Mouse (Mus musculus): ENCODE data around the gene Spata2l. TPM values are rescaled to one million over a fixed set of nuclear protein-coding genes. Genes with fewer than 3 reads are reported as not detected.

The Spata2l gene
- total RNA-seq, 2 experiments from 2014 or later = 1.5 to 2.3 TPM

- DNase-seq = peak; percentile 82
- TF ChIP-seq CTCF (IDR thresholded peaks at IDR 0.05) = no peak
- no peak overlapping the region for H3K4me3 ChIP-seq
- peak overlapping the region; percentile 63 for H3K27ac ChIP-seq
- intact Hi-C loops (cut with DNase I) = no loop called here
These were observed 54.6 kb downstream of the Spata2l start for GRCm38 (mm10) chr8:123181391-123181790.

Other genes with a start within 250 kb of the Spata2l start
- 10 to 100 TPM; 60.3 to 62.1 TPM for gene Ankrd11, start 194.0 kb downstream of the Spata2l start, total RNA-seq (2021)
- 10 to 100 TPM; 67.4 to 74.9 TPM for gene Spg7, start 173.3 kb downstream of the Spata2l start, total RNA-seq (2021)
- 100 to 1,000 TPM; 389 to 466 TPM for gene Rpl13, start 133.9 kb downstream of the Spata2l start, total RNA-seq (2021)
- gene Cpne7, start 118.9 kb downstream of the Spata2l start, total RNA-seq (2021) = under 1 TPM; 0.13 to 0.20 TPM
- gene Sult5a1, start 77.9 kb downstream of the Spata2l start, total RNA-seq (2021) = 1 to 10 TPM; 2.1 to 2.5 TPM
- 10 to 100 TPM; 13.6 to 16.7 TPM for gene Dpep1, start 50.0 kb downstream of the Spata2l start, total RNA-seq (2021)
- 10 to 100 TPM; 42.6 to 43.8 TPM for gene Chmp1a, start 23.5 kb downstream of the Spata2l start, total RNA-seq (2021)
- gene Spata33, start 23.4 kb downstream of the Spata2l start, total RNA-seq (2021) = 1 to 10 TPM; 1.2 to 1.8 TPM
- gene Cdk10, start 11.4 kb downstream of the Spata2l start, total RNA-seq (2021) = 10 to 100 TPM; 13.0 to 15.2 TPM
- gene Zfp276, start 18.0 kb upstream of the Spata2l start, total RNA-seq (2021) = 1 to 10 TPM; 5.2 to 8.1 TPM
- 10 to 100 TPM; 17.7 to 18.3 TPM for gene Vps9d1, start 18.1 kb upstream of the Spata2l start, total RNA-seq (2021)
- not detected for gene Fanca, start 82.3 kb upstream of the Spata2l start, total RNA-seq (2021)
- not detected for gene Spire2, start 96.5 kb upstream of the Spata2l start, total RNA-seq (2021)
- 100 to 1,000 TPM; 134 to 140 TPM for gene Tcf25, start 137.5 kb upstream of the Spata2l start, total RNA-seq (2021)
- gene Mc1r, start 170.9 kb upstream of the Spata2l start, total RNA-seq (2021) = not detected
- gene Tubb3, start 175.2 kb upstream of the Spata2l start, total RNA-seq (2021) = not detected
- gene Def8, start 187.3 kb upstream of the Spata2l start, total RNA-seq (2021) = 10 to 100 TPM; 38.5 to 39.1 TPM
- gene Afg3l1, start 241.7 kb upstream of the Spata2l start, total RNA-seq (2021) = 10 to 100 TPM; 37.5 to 44.5 TPM